Mouse (Mus musculus): Measurements from ENCODE around the gene Vmn1r21. TPM values are rescaled to one million over a fixed set of nuclear protein-coding genes. Genes with fewer than 3 reads are reported as not detected.

Vmn1r21 gene
- polyA plus RNA-seq, 1 experiment from 2014 or later, result not detected

Other genes starting within 250 kb of the Vmn1r21 start
- gene Pyurf, start 158.3 kb downstream of the Vmn1r21 start, polyA plus RNA-seq (2014; fragmentation: Nextera tagmentation; extraction: Ambion mirVana), result 21.0 and 21.8 TPM in 2 replicates
- gene Lancl2, start 147.8 kb downstream of the Vmn1r21 start, polyA plus RNA-seq (2014; fragmentation: Nextera tagmentation; extraction: Ambion mirVana), result 48.9 and 52.8 TPM in 2 replicates
- 63.4 and 77.2 TPM in 2 replicates for gene Vopp1, start 25.2 kb downstream of the Vmn1r21 start, polyA plus RNA-seq (2014; fragmentation: Nextera tagmentation; extraction: Ambion mirVana)
- not detected in 2 replicates for gene Vmn1r22, start 57.7 kb upstream of the Vmn1r21 start, polyA plus RNA-seq (2014; fragmentation: Nextera tagmentation; extraction: Ambion mirVana)
- gene Vmn1r23, start 76.5 kb upstream of the Vmn1r21 start, polyA plus RNA-seq (2014; fragmentation: Nextera tagmentation; extraction: Ambion mirVana), result not detected in 2 replicates
- gene Vmn1r24, start 111.2 kb upstream of the Vmn1r21 start, polyA plus RNA-seq (2014; fragmentation: Nextera tagmentation; extraction: Ambion mirVana), result not detected in 2 replicates
- not detected in 2 replicates for gene Vmn1r25, start 130.5 kb upstream of the Vmn1r21 start, polyA plus RNA-seq (2014; fragmentation: Nextera tagmentation; extraction: Ambion mirVana)
- not detected in 2 replicates for gene Vmn1r26, start 164.8 kb upstream of the Vmn1r21 start, polyA plus RNA-seq (2014; fragmentation: Nextera tagmentation; extraction: Ambion mirVana)